Mouse (Mus musculus) kidney, postnatal 25 days (tissue): ENCODE data around the gene Cdkl1.

Experiments used
- DNase-seq, 2 experiments: peaks; one replicate each; pipeline ENCODE4 v3.0.0; 2021; ENCODE audit warnings: mixed read lengths in 2 of 2

Gene Cdkl1

GRCm38 (mm10) chr12:69783247-69784025 is 7.6 kb downstream of the Cdkl1 start:
- DNase-seq: peak; percentile 79 to 88

DNA sequence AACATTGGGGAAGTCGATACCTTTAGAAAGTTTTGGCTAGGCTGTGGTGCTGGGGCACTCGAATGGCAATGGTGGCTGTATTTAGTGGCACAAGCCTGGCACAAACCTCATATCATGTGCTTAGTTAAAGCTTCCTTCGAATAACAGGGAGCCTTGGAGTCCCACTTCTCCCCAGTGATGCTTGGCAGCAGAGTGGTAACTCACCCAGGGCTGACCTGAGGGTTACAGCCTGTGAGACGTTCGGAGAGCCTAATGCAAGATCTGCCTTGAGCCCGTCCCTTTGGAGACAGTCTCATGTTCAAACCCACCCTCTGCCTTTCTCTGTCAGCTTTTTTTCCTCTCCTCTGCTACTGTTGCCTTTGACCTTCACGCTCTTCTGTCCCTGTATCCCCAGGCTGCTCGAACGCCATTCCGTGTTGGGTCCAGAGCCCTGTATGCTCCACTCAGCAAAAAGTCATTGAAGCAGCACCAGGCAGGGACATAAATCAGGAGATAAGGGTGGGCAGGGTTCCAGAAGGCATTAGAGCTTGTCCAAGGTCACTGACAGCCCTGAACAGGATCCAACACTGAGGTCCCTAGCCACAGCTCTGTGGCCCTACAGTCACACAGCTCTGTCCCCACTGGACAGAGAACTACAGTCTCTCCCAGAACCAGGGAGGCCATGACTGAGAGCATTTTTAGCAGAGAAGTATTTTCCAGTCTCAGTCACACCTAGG is 9.0 kb downstream of the Cdkl1 start:
- peak; percentile 95 to 96 for DNase-seq

- peak in 1 of 2 experiments; percentile 66 for DNase-seq
Observed at GRCm38 (mm10) chr12:69781480-69781879, 9.6 kb downstream of the Cdkl1 start.

DNA sequence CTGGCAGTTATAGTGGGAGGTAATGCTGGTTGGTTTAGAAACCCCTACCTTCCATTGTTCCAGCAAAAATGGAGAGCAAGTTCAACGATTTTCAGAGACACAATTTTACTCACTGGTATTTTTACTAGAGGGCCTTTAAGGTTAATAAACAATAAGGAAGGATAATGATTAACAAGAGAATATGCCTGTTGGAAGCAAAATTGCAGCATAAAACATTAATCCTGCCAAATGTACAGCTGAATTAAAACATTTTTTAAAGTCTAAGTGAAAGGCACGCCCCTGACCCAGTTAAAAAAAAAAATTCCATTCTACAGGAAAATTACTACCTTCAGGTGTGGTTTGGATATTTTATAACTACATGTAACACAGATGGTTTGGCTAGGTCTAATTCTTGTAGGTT is 13.1 kb downstream of the Cdkl1 start:
- no peak for DNase-seq

- peak in 1 of 2 experiments; percentile 61 for DNase-seq
Observed at GRCm38 (mm10) chr12:69777341-69777730, 13.7 kb downstream of the Cdkl1 start.

DNA sequence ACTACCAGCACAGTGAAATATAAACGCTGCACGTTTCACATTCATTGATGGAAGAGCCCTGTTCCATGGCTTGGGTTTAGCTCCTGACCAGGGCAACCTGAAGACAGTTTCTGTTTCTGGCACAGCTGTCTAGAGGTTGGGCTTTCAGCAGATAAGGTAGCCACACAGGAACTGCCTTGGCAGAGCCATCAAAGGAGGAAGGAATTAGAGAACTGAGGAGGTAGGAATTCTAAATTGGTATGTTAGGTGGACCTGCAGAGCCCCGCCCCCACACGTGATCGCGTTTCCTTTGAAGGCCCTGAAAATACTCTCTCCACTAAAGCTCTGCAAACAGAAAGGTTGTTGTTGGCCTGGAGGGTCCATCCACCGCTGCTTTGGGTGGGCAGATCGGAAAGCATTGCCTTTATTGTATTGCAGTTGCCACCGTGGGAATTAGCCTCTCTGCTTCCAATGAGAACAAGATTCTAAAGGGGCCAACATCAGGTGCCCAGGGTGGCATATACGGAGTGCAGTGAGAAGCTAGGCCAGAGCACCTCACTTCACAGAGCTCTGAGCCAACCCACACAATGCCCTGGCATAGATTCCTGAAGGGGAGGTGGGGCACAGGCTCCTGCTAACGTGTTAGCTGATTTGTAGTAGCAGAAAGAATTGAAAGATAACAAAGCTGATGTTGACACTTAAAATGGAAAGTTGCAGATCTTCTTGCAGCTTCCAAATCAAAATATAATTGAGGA is 14.3 kb downstream of the Cdkl1 start:
- DNase-seq: peak; percentile 81 to 84

- DNase-seq: no peak
Observed at GRCm38 (mm10) chr12:69768841-69769240, 22.2 kb downstream of the Cdkl1 start.

DNA sequence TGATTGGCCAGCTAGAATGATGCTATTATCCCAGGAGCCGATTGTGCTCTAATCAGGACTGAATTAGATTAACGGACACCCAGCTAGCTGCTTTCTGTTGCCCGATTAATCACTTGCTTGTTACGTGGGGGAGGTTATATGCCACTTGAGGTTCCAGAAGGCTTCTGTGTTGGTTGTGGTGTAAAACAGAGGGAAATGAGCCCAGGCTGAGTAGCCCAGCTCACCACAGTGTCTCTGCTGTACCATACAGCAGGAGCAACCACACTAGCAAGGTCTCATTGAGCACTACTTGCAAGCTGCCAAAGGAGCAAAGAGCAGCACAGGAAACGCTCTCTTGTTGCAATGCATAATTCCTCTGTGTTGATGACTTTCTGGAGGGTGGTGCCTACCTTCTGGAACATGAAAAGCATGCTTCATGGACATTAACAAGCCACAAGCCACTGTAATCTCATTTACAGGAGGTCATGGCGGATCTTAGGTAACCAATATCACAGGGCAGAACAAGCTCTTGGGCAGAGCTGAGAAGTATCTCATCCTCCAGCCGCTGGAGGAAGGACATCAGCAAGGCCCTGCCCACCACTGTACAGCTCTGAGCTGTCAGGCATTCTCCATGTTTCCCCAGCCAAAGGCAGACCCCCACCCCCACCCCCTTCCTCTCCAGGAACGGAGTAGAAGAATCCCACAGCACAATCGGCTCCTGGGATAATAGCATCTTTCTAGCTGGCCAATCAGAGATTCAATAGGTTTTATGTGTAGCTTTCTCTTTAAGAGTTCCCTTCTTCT is 23.4 kb downstream of the Cdkl1 start:
- DNase-seq: no peak

DNA sequence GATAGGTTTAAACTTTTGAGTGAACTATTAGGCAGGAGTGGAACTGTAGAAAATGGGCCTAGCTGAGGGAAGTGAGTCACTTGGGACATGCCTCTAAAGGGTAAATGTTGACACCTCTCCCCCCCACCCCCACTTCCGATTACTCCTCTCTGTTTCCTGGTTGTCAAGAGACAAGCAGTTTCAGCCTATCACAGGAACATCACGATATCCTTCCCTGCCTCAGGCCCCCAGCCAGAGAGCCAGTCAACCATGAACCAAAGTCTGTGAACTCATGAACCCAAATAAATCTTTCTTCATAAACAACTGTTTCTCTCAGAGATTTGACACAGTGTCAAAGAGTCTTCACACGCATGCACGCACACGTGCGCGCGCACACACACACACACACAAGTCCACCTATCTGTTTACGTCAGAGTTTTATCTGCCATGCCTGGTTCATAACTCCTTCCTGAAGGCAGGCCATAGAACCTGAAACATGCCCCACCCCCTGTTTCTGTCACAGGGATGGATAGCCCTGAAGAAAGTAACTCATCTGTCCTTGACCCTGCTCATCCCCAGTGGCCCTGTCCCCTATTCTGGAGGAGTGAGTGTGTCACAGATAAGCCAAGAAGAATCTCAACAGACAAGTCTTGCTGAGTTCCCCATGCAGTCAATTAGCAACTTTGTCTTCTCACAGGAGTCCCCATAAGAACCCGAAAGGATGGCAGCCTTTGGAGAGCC is 24.7 kb downstream of the Cdkl1 start:
- DNase-seq: peak; percentile 77 to 87

DNA sequence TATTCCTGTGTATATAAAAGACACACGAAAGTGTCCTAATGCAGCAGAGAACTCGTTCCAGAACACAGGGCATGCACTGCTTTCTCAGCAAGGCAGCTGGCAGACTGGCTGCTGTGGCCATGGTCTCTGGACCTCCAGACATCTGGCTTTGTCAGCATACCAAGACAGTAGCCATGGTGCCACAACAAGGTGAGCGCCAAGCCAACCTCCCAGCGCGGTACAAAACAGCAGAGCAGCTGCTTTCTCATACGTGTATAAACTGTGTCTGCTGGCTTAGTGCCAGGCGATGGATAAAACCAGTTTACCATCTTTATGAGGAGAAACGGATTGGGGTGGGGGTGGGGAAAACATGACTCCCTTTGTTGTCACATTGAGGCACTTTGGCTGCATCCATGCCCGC is 25.5 kb downstream of the Cdkl1 start:
- peak; percentile 51 to 75 for DNase-seq

DNA sequence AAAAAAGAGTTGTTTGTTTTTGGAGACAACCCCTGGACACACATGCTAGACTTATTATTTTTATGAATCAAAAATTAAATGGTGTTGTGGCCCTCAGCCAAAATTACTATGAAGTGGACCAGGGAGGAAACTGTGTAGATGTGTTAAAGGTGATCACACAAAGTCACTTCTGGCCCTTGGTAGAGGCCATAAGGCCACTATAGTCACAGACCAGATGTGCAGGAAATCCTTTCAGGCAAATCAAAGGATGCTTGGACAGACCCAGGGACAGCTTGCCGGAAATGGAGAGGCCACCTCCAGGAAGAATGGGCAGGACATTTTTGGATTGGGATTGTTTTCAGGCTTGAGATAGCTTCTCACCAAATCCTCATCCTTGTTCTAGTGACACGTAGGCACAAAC is 29.5 kb downstream of the Cdkl1 start:
- peak; percentile 41 to 62 for DNase-seq

DNA sequence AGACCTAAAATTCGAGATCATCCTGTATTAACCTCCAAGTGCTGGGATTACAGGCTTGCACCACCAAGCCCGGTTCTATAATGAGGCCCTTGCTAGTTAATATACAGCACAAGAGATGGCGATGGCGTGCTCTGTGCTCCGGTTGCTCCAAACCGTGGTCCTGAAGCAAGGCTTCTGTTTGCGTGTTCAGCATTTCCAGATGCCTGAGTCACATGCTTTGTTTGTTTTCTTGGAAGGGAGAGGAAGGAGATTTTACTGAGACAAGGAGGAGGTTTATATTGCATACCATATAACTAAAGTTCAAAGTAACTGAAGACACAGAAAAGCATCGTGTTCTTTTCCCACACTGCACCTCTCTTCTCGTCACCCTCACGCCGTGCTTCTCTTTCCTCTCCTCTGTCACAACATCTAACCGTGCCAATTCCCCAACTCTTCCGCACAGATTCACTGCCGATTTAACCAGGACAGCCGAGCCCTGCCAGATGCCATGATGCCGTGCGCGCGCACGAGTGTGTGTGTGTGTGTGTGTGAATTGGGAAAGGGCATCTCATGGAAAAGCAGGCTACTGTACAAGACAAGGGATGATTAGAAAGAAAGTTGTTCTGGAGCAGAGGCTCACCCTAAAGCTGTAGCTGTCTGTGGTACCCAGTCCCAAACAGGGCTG is 30.2 kb downstream of the Cdkl1 start:
- peak in 1 of 2 experiments; percentile 32 for DNase-seq

GRCm38 (mm10) chr12:69760014-69760413 is 31.1 kb downstream of the Cdkl1 start:
- DNase-seq: no peak

DNA sequence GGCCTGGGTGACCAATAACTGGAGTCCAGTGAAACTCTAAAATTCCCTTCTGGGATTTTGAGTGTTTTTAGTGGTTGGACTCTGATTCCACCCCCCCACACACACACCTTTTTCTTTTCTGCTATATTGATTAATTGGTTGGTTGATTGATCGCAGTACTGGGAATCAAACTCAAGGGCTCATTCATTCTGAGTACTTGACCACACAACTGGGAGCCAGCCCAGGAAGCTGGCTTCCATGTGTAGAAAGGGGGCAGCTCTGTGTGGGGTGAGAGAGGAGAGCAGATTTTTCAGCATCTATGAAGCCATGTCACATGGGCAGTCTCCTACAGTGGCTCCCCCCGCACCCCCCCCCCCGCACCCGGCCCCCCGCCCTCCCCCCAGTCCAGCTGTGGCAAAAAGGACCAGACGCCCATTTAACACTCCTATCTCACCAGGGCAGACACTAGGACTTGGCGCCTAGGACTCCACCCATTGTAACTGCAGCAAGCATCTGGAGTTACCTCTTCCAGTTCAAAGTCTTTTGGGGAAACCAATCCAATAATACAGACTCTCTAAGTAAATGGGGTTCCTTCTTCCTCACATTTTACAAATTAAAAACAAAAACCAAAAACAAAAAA is 31.7 kb downstream of the Cdkl1 start:
- no peak for DNase-seq

GRCm38 (mm10) chr12:69758221-69759185 is 32.6 kb downstream of the Cdkl1 start:
- peak; percentile 70 to 79 for DNase-seq

GRCm38 (mm10) chr12:69757418-69758141 is 33.5 kb downstream of the Cdkl1 start:
- peak; percentile 85 to 90 for DNase-seq

GRCm38 (mm10) chr12:69756015-69756414 is 35.1 kb downstream of the Cdkl1 start:
- no peak for DNase-seq

DNA sequence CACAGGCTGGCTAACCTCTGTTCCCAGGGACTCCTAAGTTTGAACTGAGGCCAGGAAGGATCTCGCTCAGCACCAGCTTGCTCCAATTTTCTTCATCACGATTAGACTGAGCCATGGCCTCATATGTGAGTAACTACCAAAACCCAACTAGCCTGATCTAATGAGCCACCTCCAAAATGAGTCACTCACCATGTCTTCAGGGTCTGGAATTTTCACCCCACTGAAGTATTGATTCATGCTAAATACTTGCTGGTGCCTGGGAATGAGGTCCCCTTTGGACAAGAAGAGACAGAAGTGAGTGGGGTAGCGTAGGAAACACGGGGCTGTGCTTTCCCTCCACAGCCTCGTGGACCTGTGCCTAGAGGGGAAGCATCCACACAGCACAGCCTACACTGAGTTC is 37.1 kb downstream of the Cdkl1 start:
- DNase-seq: no peak

- DNase-seq: peak; percentile 54 to 77
Observed at GRCm38 (mm10) chr12:69751864-69752341, 39.2 kb downstream of the Cdkl1 start.
